In genomic region chr11:8443539-8444292, GRCm38 (mm10) we compare ENCODE assay signal across 8 mouse cellular contexts.
DNase-seq lines count a peak whose midpoint lies in the region; ATAC-seq and TF ChIP-seq lines count a peak whose summit lies in the region.

No protein-coding gene starts in this region.

- WGBS in intestine, embryonic 15.5 days: 73% methylated on average over 11 of the region's 11 CpGs
- 78% methylated on average over 11 of the region's 11 CpGs for WGBS in intestine, postnatal 0 days
- 50% methylated on average over 11 of the region's 11 CpGs for WGBS in heart, embryonic 13.5 days
- 59% methylated on average over 11 of the region's 11 CpGs for WGBS in lung, embryonic 16.5 days
- WGBS in midbrain, postnatal 0 days: 81% methylated on average over 11 of the region's 11 CpGs

- peaks cover 33% of the 10 kb centered on the region for H3K36me3 ChIP-seq in intestine, embryonic 15.5 days
- H3K36me3 ChIP-seq in intestine, postnatal 0 days (ENCODE audit: control insufficient read depth, insufficient read depth): peaks cover 76% of the 10 kb centered on the region
- peaks cover 86% of the 10 kb centered on the region for H3K36me3 ChIP-seq in heart, embryonic 13.5 days
- peaks cover 56% of the 10 kb centered on the region for H3K36me3 ChIP-seq in lung, embryonic 16.5 days (ENCODE audit: control insufficient read depth, insufficient read depth, low read length)
- peaks cover 5% of the 10 kb centered on the region; the same call in 1 of the 2 replicates for H3K36me3 ChIP-seq in midbrain, postnatal 0 days (ENCODE audit: insufficient read depth, low read length)

- 0 out of 2 replicates have a peak overlapping the region, but pooled peaks have one; percentile 6 for H3K27ac ChIP-seq in intestine, embryonic 15.5 days
- H3K27ac ChIP-seq in intestine, postnatal 0 days (ENCODE audit: low read depth, low read length): no peak overlapping the region
- H3K27ac ChIP-seq in heart, embryonic 13.5 days (replicated peaks): peak overlapping the region; percentile 72
- H3K27ac ChIP-seq in lung, embryonic 16.5 days (ENCODE audit: low read length): peak overlapping the region; percentile 70
- H3K27ac ChIP-seq in midbrain, postnatal 0 days (ENCODE audit: low read depth, low read length): no peak overlapping the region

- no peak overlapping the region for H3K4me3 ChIP-seq in intestine, embryonic 15.5 days (replicated peaks)
- no peak overlapping the region for H3K4me3 ChIP-seq in intestine, postnatal 0 days (ENCODE audit: low read depth, low read length)
- no peak overlapping the region for H3K4me3 ChIP-seq in heart, embryonic 13.5 days
- no peak overlapping the region for H3K4me3 ChIP-seq in lung, embryonic 16.5 days (ENCODE audit: low read length)
- no peak overlapping the region for H3K4me3 ChIP-seq in midbrain, postnatal 0 days (ENCODE audit: low read depth, low read length)

- no peak for ATAC-seq in intestine, embryonic 15.5 days
- ATAC-seq in intestine, postnatal 0 days: no peak
- ATAC-seq in heart, embryonic 13.5 days (ENCODE audit: extremely low read depth, insufficient number of reproducible peaks, low FRiP score, low TSS enrichment): no peak
- ATAC-seq in lung, embryonic 16.5 days (ENCODE audit: low read depth): 0 out of 2 replicates have a peak, but pooled peaks have one; percentile 23
- ATAC-seq in midbrain, postnatal 0 days (ENCODE audit: low FRiP score): no peak

- H3K4me1 ChIP-seq in intestine, embryonic 15.5 days (replicated peaks): peaks cover 5% of the 10 kb centered on the region; the same call in 1 of the 2 replicates
- H3K4me1 ChIP-seq in intestine, postnatal 0 days (replicated peaks; ENCODE audit: control insufficient read depth, insufficient read depth, low read length): no peaks in the 10 kb centered on the region
- H3K4me1 ChIP-seq in heart, embryonic 13.5 days: peaks cover 40% of the 10 kb centered on the region
- H3K4me1 ChIP-seq in lung, embryonic 16.5 days (replicated peaks; ENCODE audit: control insufficient read depth, insufficient read depth, low read length): peaks cover 22% of the 10 kb centered on the region
- H3K4me1 ChIP-seq in midbrain, postnatal 0 days (ENCODE audit: insufficient read depth, low read length): no peaks in the 10 kb centered on the region

- no peak overlapping the region for H3K4me2 ChIP-seq in intestine, embryonic 15.5 days (replicated peaks)
- no peak overlapping the region for H3K4me2 ChIP-seq in intestine, postnatal 0 days (replicated peaks; ENCODE audit: low read depth)
- H3K4me2 ChIP-seq in heart, embryonic 13.5 days: 0 out of 2 replicates have a peak overlapping the region, but pooled peaks have one; percentile 18
- no peak overlapping the region for H3K4me2 ChIP-seq in lung, embryonic 16.5 days (ENCODE audit: low read depth, low read length)
- no peak overlapping the region for H3K4me2 ChIP-seq in midbrain, postnatal 0 days (ENCODE audit: low read depth, low read length, poor library complexity, severe bottlenecking)

- no peak overlapping the region for H3K9ac ChIP-seq in intestine, embryonic 15.5 days
- H3K9ac ChIP-seq in intestine, postnatal 0 days (ENCODE audit: low read depth, low read length): no peak overlapping the region
- H3K9ac ChIP-seq in heart, embryonic 13.5 days: peak overlapping the region; percentile 6; the same call in 1 of the 2 replicates
- no peak overlapping the region for H3K9ac ChIP-seq in lung, embryonic 16.5 days (ENCODE audit: low read length)
- H3K9ac ChIP-seq in midbrain, postnatal 0 days (replicated peaks; ENCODE audit: low read length, poor library complexity, severe bottlenecking): no peak overlapping the region

- no peaks in the 10 kb centered on the region for H3K9me3 ChIP-seq in intestine, embryonic 15.5 days
- H3K9me3 ChIP-seq in intestine, postnatal 0 days (ENCODE audit: control insufficient read depth): no peaks in the 10 kb centered on the region
- H3K9me3 ChIP-seq in heart, embryonic 13.5 days: no peaks in the 10 kb centered on the region
- no peaks in the 10 kb centered on the region for H3K9me3 ChIP-seq in lung, embryonic 16.5 days (ENCODE audit: control insufficient read depth, low read length)
- H3K9me3 ChIP-seq in midbrain, postnatal 0 days (ENCODE audit: low read length): no peaks in the 10 kb centered on the region

- peak; percentile 34 for DNase-seq in adipocyte (ENCODE audit: low spot score)
- no peak for DNase-seq in midbrain, postnatal 0 days (ENCODE audit: low spot score)
- DNase-seq in cerebellum, postnatal 25 days: no peak
- DNase-seq in urinary bladder, postnatal 14 days (ENCODE audit: low spot score): no peak

- no peak for TF ChIP-seq CTCF in intestine, postnatal 0 days (IDR thresholded peaks at IDR 0.05; ENCODE audit: low read depth)
- TF ChIP-seq CTCF in midbrain, postnatal 0 days (IDR thresholded peaks at IDR 0.05): no peak

- H3K27me3 ChIP-seq in intestine, embryonic 15.5 days (replicated peaks): no peaks in the 10 kb centered on the region
- H3K27me3 ChIP-seq in intestine, postnatal 0 days (replicated peaks; ENCODE audit: control insufficient read depth, insufficient read depth, low read length): no peaks in the 10 kb centered on the region
- H3K27me3 ChIP-seq in heart, embryonic 13.5 days (replicated peaks): no peaks in the 10 kb centered on the region
- no peaks in the 10 kb centered on the region for H3K27me3 ChIP-seq in lung, embryonic 16.5 days (ENCODE audit: control insufficient read depth, insufficient read depth, low read depth, low read length)
- H3K27me3 ChIP-seq in midbrain, postnatal 0 days (ENCODE audit: insufficient read depth, low read length): no peaks in the 10 kb centered on the region

Comparison
In these comparisons a context has a peak if more than half of its experiments do, and no peak if none do; other contexts are left out.
1. H3K27ac ChIP-seq: peak in intestine, embryonic 15.5 days (single experiment), heart, embryonic 13.5 days (single experiment) and lung, embryonic 16.5 days (single experiment); none in intestine, postnatal 0 days (single experiment) and midbrain, postnatal 0 days (single experiment).